Mouse (Mus musculus): Measurements from ENCODE around the gene Rab3a.
A peak's percentile ranks its signal among the peaks of the same experiment; 100 is the strongest.

Rab3a gene

DNA sequence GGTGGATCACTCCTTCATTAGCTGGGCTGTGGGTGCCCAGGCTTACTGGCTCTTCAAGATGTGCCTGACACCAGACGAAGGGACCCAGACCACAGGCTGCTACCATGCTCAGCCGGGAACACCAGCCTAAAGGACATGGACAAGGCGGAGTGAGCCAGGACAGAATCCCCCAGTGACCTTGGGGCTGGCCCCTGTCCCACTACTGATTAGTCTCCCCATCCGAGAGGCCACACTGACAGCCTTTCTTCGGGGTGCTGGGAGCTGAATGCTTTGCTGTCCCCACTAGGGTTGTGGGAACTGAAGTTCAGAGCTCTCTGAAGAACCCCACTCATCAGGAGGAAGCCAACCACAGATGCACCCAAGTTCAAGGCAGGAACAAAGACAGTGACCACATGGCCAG, 20.7 kb downstream of the Rab3a start:
- no peak for DNase-seq

DNA sequence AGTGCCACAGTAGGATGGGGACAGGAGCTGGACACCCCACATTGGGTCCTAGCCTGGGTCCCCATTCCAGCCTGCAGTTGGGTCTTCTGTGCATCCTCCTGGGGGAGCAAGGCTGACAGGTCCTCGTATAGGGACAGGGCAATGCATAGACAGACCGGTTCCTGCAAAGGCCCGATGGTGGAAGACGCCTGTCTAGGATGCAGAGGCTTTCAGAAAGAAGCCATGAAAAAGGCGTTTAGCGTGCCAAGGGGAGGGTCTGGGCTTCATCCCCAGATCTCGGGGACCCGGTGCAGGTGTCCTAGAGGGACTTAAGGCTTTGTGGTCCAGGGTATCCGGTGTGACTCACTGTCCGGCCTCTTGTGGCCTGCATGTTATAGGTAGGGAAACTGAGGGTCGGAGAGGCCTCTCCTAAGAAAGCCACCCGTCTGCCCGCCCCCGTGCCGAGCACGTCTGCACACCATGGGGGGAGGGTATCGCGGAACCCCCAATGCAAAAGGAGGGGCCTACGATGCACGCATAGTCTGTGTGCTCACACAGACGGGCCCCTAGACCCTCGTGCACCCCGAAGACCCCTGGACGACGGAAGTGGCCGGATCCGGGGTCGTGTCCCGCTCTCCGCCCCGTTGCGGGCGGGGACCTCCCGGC, 21.5 kb downstream of the Rab3a start:
- peak in 1 of 2 experiments; percentile 37 for DNase-seq

DNA sequence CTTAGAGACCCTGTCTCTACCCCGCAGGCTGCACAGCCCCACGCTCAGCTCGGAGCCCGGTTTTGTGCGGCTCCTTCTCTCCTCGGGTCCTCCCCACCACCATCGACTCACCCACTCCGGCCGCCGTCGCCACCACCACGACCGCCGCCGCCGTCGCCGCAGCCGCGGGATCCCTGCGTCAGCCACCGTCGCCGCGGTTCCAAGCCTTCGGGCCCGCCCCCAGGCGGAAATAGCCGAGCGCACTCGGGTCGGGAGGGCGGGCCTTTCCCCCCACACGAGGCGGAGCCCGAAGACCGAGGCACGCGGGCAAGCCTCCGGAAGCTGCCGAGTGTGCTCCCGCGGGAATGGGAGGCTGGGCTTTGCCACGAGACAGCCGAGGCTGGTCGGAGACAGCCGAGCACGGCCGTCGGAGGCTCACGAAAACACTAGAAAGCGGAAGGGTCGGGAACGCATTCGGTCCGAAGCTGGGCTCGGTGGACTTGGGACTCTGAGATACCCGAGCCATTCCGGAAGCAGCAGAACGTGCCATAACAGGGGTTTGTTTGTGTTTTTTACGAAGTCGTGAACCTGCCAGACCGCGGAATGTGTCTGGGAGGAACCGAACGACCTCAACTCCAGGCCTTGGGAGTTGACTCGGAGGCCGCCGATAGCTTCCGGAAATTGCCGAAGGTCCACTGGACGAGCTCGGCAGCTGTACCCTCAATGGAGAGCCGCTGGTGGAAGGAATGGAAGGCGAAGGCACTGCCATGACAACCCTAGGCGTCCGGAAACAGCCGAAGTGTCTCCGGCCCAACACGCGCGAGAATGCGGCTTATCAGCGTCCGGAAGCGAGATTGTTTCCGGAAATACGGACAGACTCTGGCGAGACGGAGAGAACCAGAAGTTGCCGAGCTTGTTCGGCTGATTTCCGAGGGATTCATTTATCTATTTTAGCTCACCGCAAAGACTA, 22.3 kb downstream of the Rab3a start, which contains the start of gene Pik3r2:
TSS of gene Pik3r2 (minus strand) at position 218 of the 949 bp plus-strand sequence.
- peak; percentile 98 for DNase-seq

DNA sequence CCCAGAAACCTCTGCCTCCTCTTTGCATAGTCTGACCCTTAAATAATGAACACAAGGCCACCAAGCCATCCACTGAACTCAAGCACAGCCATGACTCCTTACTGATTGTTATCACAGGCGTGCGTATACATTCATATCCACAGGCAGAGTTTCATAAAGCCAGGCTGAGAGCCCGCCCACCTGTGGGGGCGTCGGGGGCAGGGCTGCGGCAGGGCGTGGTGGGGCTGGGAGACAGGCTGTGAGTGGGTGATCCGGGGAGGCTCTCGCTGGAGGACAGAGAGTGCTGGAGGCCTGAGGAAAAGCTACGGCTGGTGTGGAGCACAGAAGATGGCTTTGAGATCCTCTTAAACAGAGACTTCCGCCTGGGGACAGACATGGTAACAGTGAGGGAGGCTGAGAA, 25.6 kb downstream of the Rab3a start:
- DNase-seq = no peak

DNA sequence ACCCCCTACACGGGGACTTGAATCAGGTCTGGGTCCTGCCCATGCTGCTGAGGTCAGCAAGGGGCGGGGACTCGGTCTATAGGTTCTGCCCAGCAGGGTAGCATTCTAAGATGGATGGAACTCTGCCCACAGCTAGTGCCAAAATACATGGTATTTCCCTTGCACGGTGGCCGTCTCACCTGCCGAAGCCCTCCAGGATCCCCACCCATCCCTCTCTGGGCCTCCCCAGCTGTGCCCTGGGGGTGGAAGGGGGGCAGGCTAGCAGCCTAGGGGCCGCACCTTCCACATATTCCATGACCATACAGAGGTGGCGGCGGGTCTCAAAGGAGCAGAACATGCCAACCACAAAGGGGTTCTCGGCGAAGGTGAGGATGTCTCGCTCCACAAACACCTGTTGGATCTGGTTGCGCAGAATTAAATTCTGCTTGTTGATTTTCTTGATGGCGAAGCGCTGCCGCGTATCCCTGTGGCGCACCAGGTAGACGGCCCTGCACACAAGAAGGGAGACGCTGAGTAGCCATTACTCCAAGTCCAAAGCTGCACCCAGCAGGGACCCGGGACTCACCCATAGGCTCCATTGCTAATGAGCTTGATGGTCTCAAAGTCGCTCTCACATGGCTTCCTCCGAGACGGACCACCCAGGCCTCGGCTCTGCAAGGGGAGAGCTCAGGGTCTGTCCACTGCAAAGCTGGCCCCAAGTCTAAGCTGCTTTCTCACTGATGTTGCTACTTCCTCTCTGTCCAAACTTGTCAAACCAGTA, 32.0 kb downstream of the Rab3a start:
- no peak for DNase-seq

DNA sequence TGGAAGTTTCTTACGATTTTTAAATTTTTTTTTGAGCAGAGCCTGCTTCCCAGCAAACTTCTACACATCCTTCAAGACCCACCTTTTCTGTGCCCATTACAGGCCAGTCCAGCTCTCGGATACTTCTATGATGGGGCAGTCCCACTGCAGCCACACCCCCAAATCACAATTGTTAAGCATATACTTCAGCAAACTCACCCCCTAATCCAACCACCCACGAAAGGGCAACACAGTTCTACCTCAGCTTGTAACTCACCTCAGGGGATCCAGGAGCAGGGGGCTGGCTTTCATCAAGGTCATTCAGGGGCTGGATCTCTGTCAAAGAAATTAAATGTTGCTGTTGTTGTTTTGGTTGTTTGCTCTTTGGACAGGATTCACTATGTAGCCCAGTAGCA, 32.6 kb downstream of the Rab3a start:
- DNase-seq = no peak

DNA sequence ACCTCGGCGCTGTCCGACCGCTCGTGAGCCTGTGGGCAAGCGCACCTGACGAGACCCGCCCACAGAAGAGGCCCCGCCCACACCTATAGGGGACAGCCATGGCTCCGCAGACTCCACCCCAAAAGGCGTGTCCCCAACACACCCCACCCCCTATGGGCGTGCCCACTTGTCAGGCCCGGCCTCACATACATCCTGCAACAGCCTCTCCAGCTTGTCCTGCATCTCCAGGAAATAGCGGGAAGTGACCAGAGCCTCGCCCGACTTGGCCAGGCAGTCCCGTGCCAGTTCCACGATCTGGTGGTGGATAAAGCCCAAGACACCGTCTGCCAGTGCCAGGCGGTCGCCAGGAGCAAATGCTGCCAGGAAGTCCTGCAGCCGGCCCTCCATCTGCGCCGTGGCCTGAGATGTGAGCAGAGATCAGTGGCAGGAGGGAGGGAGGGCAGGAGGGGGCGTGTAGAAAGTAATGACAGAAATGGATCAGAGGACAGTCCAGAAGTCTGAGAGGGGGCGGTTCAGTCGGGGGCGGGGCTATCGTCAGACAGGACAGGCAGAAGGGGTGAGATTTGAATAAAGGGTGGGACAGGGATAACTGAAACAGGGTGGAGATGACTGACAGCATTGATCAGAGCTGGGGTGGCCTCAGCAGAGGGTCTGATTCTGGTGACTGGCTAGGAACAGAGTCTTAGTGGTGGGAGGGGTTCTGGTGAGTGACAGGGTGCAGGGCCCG, 33.6 kb downstream of the Rab3a start:
- peak; percentile 74 to 82 for DNase-seq

DNA sequence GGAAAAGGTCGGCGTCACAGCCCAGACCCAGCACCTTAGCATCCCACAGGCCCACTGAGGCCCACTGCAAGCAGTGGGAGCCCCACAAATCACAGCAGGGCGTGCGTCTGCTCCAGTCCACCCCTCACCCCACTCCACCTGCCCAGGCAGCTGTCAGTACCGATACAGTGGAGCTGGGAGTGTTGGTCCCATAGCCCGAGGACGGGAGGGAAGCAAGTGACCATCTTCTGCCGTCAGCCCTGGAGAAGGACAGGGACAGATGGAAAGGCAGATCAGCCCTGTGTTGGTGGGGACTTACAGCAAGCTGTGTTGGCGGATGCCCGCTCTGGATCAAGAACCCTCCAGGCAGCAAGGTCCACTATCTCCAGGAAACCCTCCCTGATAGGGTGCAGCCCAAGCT, 34.6 kb downstream of the Rab3a start:
- no peak for DNase-seq

DNA sequence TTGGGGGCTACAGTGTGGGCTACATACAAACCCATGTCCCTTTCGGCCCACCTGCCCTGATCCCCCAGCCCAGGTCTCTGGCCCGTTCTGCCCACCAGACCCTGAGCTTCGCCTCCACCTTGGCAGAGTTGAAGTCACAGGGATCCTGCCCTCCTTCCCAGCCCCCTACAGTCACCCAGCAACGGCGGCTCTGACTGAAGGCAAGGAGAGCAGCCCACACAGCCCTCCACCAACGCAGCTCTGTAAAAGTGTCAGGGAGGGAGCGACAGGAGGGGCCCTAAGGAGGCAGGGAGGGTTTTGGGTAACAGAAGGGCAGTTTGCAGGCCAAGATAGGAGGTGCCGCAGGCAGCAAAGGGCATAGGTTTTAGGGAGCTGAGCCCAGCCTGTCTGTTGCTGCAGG, 36.4 kb downstream of the Rab3a start:
- DNase-seq = no peak

DNA sequence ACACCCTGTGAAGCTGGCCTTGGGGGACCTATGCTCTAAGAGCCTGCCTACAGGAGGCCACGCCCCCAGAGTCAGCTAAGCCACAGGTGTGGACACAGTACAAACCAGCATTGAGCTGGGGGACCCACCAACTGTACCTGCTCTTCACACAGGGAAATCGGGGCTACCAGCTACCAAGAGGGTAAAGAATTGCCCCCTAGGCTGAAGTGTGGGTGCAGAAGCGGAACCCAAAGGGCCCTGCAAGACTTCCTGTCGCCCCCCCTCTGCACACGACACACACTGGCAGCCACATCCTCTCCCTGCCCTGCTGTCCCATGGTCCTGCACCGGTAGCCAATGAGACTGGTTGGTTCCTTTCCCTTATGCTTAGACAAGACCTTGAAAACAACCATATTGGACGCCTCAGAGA, 36.8 kb downstream of the Rab3a start:
- peak; percentile 73 to 74 for DNase-seq

DNA sequence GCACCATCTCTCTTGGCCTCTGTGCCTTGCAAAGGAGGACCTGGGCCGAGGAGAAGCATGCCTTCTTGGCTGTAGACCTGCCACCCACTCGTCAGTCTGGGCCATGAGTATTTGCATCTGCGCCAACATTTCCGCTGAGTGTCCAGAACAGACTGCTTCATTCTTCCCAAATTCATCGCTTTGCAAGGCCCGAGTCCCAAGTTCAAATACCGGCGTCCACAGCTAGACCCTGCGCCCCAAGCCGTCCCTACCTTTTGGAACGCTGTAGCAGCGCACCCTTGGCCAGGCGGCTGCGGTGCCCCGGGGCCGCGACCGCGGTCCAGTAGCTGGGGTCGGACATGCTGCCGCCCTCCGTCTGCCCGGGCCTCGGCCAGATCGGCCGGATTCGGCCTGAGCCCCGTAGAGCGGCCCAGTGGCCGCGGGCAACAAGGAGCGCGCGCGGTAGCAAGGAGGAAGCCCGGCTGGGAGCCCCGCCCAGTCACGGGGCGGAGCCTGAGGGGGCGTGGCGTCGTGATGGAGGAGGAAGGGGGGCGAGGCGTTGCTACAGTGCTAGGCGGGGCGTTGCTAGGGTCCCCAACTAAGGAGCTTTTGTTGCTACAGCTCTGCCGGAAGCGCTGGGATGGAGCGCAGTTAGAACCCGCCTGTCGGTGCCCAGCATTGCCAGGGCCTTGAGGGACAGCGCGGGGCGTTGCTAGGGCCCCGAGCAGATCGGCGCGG, 37.7 kb downstream of the Rab3a start:
- DNase-seq = peak; percentile 98 to 99

DNA sequence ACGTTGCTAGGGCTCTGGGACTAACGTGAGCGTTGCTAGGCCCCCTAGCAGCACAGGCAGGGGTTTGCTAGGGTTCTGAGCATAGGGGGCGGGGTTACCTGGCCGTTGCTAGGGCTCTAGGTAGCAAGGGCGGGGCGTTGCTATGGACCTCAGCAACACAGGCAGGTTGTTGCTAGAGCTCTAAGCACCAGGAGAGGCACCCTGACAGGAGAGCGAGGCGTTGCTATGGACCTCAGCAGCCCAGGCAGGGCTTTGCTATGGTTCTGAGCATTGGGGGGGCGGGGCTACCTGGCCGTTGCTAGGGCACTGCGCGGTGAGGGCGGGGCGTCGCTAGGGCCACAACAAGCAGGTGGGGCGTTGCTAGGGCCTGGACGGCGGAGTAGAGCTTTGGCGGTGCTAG, 38.2 kb downstream of the Rab3a start:
- DNase-seq = peak; percentile 87 to 91

DNA sequence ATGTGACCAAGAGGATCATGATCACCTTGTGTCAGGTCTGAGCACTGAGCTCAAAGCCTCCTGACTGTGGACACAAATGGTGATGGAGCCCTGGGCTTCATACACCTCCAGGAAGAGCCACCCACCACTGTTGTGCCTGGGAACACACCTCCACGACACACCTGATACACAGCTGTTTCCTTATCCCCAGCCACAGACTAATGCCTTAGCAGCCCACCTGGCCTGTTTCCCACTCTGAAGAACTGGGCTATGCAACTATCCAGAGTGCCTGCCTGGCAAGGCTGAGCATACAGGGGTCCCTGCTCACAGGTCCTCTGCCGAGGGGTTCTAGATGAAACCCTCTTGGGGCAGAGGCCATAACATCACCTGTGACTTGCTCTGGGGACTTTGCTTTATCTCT, 39.7 kb downstream of the Rab3a start:
- no peak for DNase-seq

DNA sequence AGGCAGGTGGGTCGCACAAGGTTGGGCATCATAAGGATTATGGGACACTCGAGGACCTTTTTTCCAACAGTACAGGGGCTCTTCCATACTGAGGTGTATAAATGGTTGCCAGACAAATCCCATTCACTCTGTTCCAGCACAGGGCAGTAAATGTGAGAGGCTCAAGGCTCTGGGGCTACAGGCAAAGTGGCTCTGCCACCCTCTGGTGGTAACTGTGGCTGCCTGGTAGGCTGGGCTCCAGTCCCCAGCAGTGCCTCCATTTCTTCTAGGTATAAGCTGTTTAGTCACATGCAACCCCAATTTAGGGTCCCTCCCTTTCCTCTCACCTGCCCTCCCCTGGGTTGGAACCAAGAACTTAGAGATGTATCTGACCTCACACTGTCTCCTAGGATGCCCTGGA, 40.9 kb downstream of the Rab3a start:
- no peak for DNase-seq

DNA sequence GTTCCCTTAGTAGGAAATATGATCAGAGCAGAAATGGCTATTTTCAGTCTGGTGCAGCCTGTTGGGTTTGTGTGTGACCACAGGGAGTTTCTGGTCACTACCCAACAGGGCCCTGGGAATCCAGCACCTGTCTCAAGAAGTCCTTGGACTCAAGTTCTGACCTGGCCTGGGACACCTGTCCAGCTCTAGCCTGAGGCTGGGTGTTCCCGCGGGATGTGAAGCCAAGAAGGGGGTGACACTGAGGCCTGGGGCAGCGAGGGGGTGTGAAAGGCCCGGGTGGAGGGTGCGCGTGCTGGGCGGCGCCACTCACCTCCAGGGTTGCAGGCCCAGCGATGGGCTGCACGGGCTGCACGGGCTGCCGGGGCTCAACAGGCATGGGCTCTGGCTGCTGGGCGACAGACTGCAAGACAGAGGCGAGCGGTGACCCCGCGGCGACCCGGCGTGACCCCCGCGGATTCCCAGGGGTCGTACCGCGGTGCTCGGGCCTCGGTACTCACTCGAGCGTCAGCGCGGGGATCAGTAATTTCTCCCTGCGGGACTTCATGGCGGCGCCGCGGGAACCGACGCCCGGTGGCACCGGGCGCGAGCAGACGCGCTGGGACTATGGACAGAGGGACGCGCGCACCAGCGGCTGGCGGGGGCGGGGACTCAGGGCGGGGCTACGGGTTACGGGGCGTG, 42.1 kb downstream of the Rab3a start:
- DNase-seq = no peak

DNA sequence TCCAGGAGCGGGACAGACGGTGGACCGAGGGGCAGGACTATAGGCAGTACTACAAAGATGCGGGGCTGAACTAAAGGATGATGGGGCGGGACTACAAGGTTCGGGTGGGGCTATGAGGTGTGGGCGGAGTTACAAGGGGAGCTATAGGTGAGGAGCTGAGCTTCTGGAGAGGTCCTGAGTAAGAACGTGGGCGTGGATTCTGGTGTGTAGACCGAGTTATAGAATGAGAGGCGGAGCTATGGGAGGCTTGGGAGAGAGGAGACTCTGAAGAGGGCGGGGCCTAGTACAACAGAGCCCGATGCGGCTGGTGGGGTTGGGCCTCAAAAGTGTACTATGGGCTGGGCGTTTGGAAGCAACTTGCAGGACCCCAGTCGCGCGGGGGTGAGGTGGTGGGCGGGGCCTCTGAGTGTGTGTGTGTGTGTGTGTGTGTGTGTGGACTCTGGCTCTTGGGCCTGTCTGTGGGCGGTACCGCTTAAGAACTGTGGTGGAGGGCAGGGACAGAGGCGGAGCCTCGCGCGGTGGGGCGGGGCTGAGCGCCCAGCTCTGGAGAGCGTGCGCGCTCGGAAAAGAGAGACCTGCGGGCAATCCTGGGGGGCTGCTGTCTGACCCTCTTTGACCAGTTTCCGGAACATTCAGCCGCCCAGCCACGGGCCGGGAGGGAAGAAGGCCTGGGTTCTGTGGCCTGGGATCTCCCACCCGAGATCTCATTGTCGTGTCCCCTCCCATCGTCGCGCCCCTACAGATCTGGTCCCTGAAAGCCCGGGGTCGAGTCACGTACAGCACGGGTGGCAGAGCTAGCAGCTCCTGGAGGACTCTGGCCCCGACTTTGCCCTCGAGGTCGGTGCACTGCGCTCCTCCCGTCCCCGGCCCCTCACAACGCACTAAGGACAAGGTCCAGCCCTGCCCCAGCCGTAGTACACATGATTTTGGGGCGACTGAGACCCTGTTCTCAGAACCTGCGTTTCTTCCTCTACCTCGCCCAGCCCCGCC, 42.9 kb downstream of the Rab3a start:
- DNase-seq = peak; percentile 90 to 93

DNA sequence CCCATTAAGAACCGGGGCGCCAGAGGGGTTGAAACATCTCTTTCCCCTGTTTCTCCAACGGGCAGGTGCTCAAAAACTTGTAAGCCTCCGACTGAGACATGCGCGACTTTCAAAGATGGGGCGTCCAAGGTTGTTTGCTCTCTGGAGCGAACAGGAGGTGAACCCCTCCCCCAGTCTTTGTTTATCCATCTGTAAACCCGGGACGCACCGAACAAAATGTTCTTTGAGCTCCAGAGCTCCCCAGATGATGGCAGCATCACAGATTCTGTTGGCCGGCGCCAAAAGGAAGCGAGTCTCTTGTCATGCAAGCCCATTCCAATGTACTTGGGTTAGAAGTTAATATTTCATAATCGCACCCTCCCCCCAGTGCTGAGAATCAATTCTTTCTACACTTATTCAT, 43.8 kb downstream of the Rab3a start:
- no peak for DNase-seq

DNA sequence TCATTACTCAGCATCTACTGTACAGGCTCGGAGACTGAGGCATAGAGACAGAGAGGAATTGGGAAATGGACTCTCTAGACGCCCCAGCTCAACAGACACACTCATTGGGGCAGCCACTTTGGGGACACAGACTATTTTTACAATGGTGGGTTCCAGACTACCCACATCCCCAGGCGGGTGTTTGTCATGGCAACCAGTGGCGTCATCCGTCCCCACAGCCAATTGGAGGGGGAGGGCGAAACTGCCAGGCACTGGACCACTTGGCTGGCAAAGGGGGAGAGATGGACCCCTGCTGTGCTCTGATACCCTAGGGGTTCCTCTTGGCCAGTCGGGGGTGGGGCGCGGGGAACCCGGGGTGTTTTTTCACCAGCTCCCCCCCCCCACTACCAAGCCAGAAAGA, 46.2 kb downstream of the Rab3a start:
- DNase-seq = no peak

DNA sequence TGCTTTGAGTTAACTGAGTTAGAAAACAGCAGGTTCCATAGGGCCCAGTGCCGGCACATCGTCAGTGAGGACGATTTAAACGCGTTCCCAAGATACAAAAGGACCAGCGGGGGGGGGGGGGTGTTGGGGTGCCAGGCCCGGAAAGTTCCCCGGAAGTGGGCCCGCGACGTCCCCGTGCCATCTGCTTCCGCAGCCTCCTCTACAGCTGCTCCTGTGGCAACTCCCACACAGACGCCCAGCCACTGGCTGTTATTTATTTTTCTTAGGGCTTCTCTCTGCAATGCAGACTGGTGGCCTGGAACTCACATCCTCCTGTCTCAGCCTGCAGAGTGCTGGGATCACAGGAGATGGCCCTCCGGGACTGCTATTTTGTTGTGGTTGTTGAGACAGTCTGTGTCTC, 46.7 kb downstream of the Rab3a start:
- DNase-seq = no peak

DNA sequence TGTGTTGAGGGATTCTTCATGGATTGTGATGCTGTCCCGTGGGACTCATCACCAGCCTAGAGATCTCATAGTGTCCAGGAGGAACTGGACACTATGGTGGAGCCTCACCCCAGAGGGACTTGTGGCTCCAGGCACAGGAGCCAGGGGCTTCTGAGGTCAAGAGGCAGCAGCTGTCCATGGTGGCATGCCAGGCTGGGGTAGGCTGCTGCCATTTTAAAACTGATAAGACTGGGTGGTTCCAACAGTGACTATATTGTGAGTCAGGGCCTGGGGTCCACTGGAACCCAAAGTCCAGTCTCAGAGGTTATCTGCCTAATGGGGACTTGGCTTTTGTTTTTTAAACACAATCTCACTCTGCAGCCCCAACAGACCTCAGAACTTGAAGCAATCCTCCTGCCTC, 47.4 kb downstream of the Rab3a start:
- DNase-seq = no peak
